Mouse (Mus musculus) forebrain, embryonic 12.5 days (tissue): ENCODE measurements around the gene Hist1h2bc. TPM values are rescaled to one million over a fixed set of nuclear protein-coding genes. Genes with fewer than 3 reads are reported as not detected.

Experiments used
- ATAC-seq: fragments of 200-750 bp; cut with Nextera tagmentation; 2 replicates; pipeline ENCODE4 v1.8.0; 2017; ENCODE audit warnings: moderate TSS enrichment; ENCODE audit not compliant: low FRiP score
- H3K27ac ChIP-seq: fragments of 300-500 bp; sonication (generic); 2 replicates; pipeline ENCODE4 v1.5.1; 2016; ENCODE audit warnings: mild to moderate bottlenecking
- H3K27me3 ChIP-seq: fragments of 300-500 bp; sonication (generic); 2 replicates; pipeline ENCODE4 v1.6.1; 2016; ENCODE audit warnings: mild to moderate bottlenecking
- H3K36me3 ChIP-seq: fragments of 300-500 bp; sonication (generic); replicated peaks from 2 replicates; pipeline ENCODE4 v1.6.1; 2016; ENCODE audit warnings: mild to moderate bottlenecking
- H3K4me1 ChIP-seq: fragments of 300-500 bp; sonication (generic); 2 replicates; pipeline ENCODE4 v1.6.1; 2016
- H3K4me2 ChIP-seq: fragments of 300-500 bp; sonication (generic); 2 replicates; pipeline ENCODE4 v1.6.1; 2016; ENCODE audit warnings: mild to moderate bottlenecking, moderate library complexity
- H3K4me3 ChIP-seq: fragments of 300-500 bp; sonication (generic); replicated peaks from 2 replicates; pipeline ENCODE4 v1.5.1; 2016; ENCODE audit warnings: mild to moderate bottlenecking
- H3K9ac ChIP-seq: fragments of 300-500 bp; sonication (generic); 2 replicates; pipeline ENCODE4 v1.6.1; 2016; ENCODE audit warnings: mild to moderate bottlenecking
- H3K9me3 ChIP-seq: fragments of 300-500 bp; sonication (generic); 2 replicates; pipeline ENCODE4 v1.6.1; 2016
- WGBS: fragments of 180-500 bp; shearing (Covaris S2); methylation state at CpG from one replicate; pipeline ENCODE4 v1.1.7; 2016; 5-methylcytosine and 5-hydroxymethylcytosine counted together
- polyA plus RNA-seq: library from polyadenylated mRNA; unstranded; fragments of >200 nt; fragmentation: Nextera tagmentation; extraction: Ambion mirVana; gene quantifications from 2 replicates; pipeline ENCODE4 v1.2.1, GENCODE M21; 2016

The Hist1h2bc gene
- polyA plus RNA-seq, 1 experiment from 2014 or later: 36.5 TPM

GRCm38 (mm10) chr13:23725213-23725612, 41.2 kb downstream of the Hist1h2bc start:
- Histone ChIP-seq H3K4me2 (no peak overlapping the region), H3K4me1 (no peaks in the 10 kb centered on the region), H3K4me3 (no peak overlapping the region), H3K9ac (no peak overlapping the region), H3K9me3 (no peaks in the 10 kb centered on the region), H3K36me3 (no peaks in the 10 kb centered on the region), H3K27me3 (no peaks in the 10 kb centered on the region), H3K27ac (no peak overlapping the region)
- ATAC-seq: no peak
- WGBS: no CpG with 5 or more reads among the region's 1 CpGs

- Histone ChIP-seq H3K4me3 (no peak overlapping the region), H3K4me2 (no peak overlapping the region), H3K36me3 (no peaks in the 10 kb centered on the region), H3K9me3 (no peaks in the 10 kb centered on the region), H3K4me1 (no peaks in the 10 kb centered on the region), H3K27ac (no peak overlapping the region), H3K9ac (no peak overlapping the region), H3K27me3 (no peaks in the 10 kb centered on the region)
- no peak for ATAC-seq
- 91% methylated on average over 18 of the region's 18 CpGs for WGBS
Observed at GRCm38 (mm10) chr13:23728472-23729191, 44.6 kb downstream of the Hist1h2bc start.

- Histone ChIP-seq H3K4me3 (no peak overlapping the region), H3K9ac (no peak overlapping the region), H3K36me3 (no peaks in the 10 kb centered on the region), H3K9me3 (no peaks in the 10 kb centered on the region), H3K4me1 (no peaks in the 10 kb centered on the region), H3K27ac (no peak overlapping the region), H3K27me3 (no peaks in the 10 kb centered on the region), H3K4me2 (no peak overlapping the region)
- WGBS: 95% methylated on average over 9 of the region's 9 CpGs
- no peak for ATAC-seq
Observed at GRCm38 (mm10) chr13:23729192-23729525, 45.2 kb downstream of the Hist1h2bc start.

GRCm38 (mm10) chr13:23729706-23730105, 45.7 kb downstream of the Hist1h2bc start:
- 94% methylated on average over 5 of the region's 5 CpGs for WGBS
- no peaks in the 10 kb centered on the region for H3K9me3 ChIP-seq
- H3K4me2 ChIP-seq: no peak overlapping the region
- no peaks in the 10 kb centered on the region for H3K36me3 ChIP-seq
- ATAC-seq: no peak
- no peak overlapping the region for H3K9ac ChIP-seq
- H3K4me3 ChIP-seq: no peak overlapping the region
- H3K4me1 ChIP-seq: no peaks in the 10 kb centered on the region
- H3K27ac ChIP-seq: no peak overlapping the region
- no peaks in the 10 kb centered on the region for H3K27me3 ChIP-seq

- 64% methylated on average over 8 of the region's 8 CpGs for WGBS
- Histone ChIP-seq H3K27me3 (no peaks in the 10 kb centered on the region), H3K9ac (no peak overlapping the region), H3K4me2 (no peak overlapping the region), H3K4me3 (no peak overlapping the region), H3K4me1 (no peaks in the 10 kb centered on the region), H3K36me3 (no peaks in the 10 kb centered on the region), H3K9me3 (no peaks in the 10 kb centered on the region), H3K27ac (no peak overlapping the region)
- ATAC-seq: no peak
Observed at GRCm38 (mm10) chr13:23730479-23730878, 46.5 kb downstream of the Hist1h2bc start.

- Histone ChIP-seq H3K36me3 (no peaks in the 10 kb centered on the region), H3K27ac (no peak overlapping the region), H3K9ac (no peak overlapping the region), H3K27me3 (no peaks in the 10 kb centered on the region), H3K4me2 (no peak overlapping the region), H3K9me3 (no peaks in the 10 kb centered on the region), H3K4me1 (no peaks in the 10 kb centered on the region), H3K4me3 (no peak overlapping the region)
- 23% methylated on average over 8 of the region's 8 CpGs for WGBS
- no peak for ATAC-seq
Observed at GRCm38 (mm10) chr13:23732156-23732804, 48.3 kb downstream of the Hist1h2bc start.

- Histone ChIP-seq H3K4me2 (no peak overlapping the region), H3K4me1 (peaks cover 22% of the 10 kb centered on the region), H3K27me3 (no peaks in the 10 kb centered on the region), H3K27ac (no peak overlapping the region), H3K36me3 (no peaks in the 10 kb centered on the region), H3K4me3 (no peak overlapping the region), H3K9ac (no peak overlapping the region), H3K9me3 (no peaks in the 10 kb centered on the region)
- 78% methylated on average over 5 of the region's 5 CpGs for WGBS
- no peak for ATAC-seq
Observed at GRCm38 (mm10) chr13:23737091-23737490, 53.1 kb downstream of the Hist1h2bc start.

GRCm38 (mm10) chr13:23738041-23738440, 54.0 kb downstream of the Hist1h2bc start:
- Histone ChIP-seq H3K9me3 (no peaks in the 10 kb centered on the region), H3K27ac (peak overlapping the region; percentile 99), H3K4me2 (peak overlapping the region; percentile 95), H3K4me3 (peak overlapping the region; percentile 58; the same call in 1 of the 2 replicates), H3K9ac (peak overlapping the region; percentile 36; the same call in 1 of the 2 replicates), H3K27me3 (no peaks in the 10 kb centered on the region), H3K36me3 (no peaks in the 10 kb centered on the region), H3K4me1 (peaks cover 22% of the 10 kb centered on the region)
- 20% methylated on average over 4 of the region's 4 CpGs for WGBS
- ATAC-seq: no peak

- Histone ChIP-seq H3K4me2 (peak within 1 kb of the TSS; percentile 95), H3K9me3 (no peaks in the 10 kb centered on the region), H3K36me3 (no peaks in the 10 kb centered on the region), H3K4me1 (peaks cover 22% of the 10 kb centered on the region), H3K9ac (peak within 1 kb of the TSS; percentile 90), H3K4me3 (peak within 1 kb of the TSS; percentile 58), H3K27me3 (no peaks in the 10 kb centered on the region), H3K27ac (peak within 1 kb of the TSS; percentile 99)
- ATAC-seq: peak; percentile 97
- under 1% methylated on average over 38 of the region's 38 CpGs for WGBS
Observed at GRCm38 (mm10) chr13:23738677-23739068, 54.7 kb downstream of the Hist1h2bc start, which contains the start of gene Hist1h1c. Gene Hist1h1c (plus strand): TSS chr13:23738808.

- Histone ChIP-seq H3K9me3 (no peaks in the 10 kb centered on the region), H3K9ac (peak overlapping the region; percentile 90), H3K27ac (peak overlapping the region; percentile 99), H3K4me1 (peaks cover 26% of the 10 kb centered on the region), H3K36me3 (no peaks in the 10 kb centered on the region), H3K27me3 (no peaks in the 10 kb centered on the region), H3K4me3 (peak overlapping the region; percentile 58), H3K4me2 (peak overlapping the region; percentile 95)
- under 1% methylated on average over 38 of the region's 39 CpGs for WGBS
- peak; percentile 84 for ATAC-seq
Observed at GRCm38 (mm10) chr13:23739069-23739921, 55.3 kb downstream of the Hist1h2bc start.

GRCm38 (mm10) chr13:23739922-23740252, 55.9 kb downstream of the Hist1h2bc start:
- peak overlapping the region; percentile 58 for H3K4me3 ChIP-seq
- peak overlapping the region; percentile 95 for H3K4me2 ChIP-seq
- peak overlapping the region; percentile 90 for H3K9ac ChIP-seq
- no peaks in the 10 kb centered on the region for H3K9me3 ChIP-seq
- H3K27ac ChIP-seq: peak overlapping the region; percentile 99
- peaks cover 31% of the 10 kb centered on the region for H3K4me1 ChIP-seq
- WGBS: under 1% methylated on average over 14 of the region's 14 CpGs
- ATAC-seq: no peak
- no peaks in the 10 kb centered on the region for H3K27me3 ChIP-seq
- H3K36me3 ChIP-seq: no peaks in the 10 kb centered on the region

GRCm38 (mm10) chr13:23740256-23740840, 56.3 kb downstream of the Hist1h2bc start:
- Histone ChIP-seq H3K4me2 (peak overlapping the region; percentile 95), H3K9me3 (no peaks in the 10 kb centered on the region), H3K27me3 (no peaks in the 10 kb centered on the region), H3K27ac (peak overlapping the region; percentile 99), H3K4me1 (peaks cover 31% of the 10 kb centered on the region), H3K9ac (peak overlapping the region; percentile 90), H3K36me3 (no peaks in the 10 kb centered on the region), H3K4me3 (peak overlapping the region; percentile 58)
- ATAC-seq: no peak
- WGBS: 41% methylated on average over 13 of the region's 13 CpGs
